31 mouse cellular contexts compared by ENCODE assay signal in the genomic region with DNA sequence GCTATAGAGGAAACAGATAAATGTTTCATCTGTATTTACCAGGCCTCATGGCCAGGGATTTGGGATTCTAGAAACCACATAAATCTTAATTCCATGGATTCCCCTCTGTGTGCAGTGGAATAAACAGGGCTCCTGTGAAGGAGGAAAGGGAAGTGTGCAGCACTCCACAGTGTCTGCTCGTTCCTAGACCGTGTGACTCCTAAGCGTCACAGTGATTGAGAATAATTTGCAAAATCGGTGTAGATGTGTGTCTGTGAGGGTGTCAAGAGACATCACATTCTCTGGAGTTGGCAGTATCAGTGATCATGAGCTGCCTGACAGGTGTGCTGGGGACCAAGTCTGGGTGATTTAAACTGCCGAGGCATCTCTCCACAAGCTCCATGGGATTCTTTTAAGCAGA. TPM values are rescaled to one million over a fixed set of nuclear protein-coding genes. Genes with fewer than 3 reads are reported as not detected.
"Had no signal": no experiment of that assay in that cellular context is flagged by ENCODE, and none has a peak within 500 bp of the region (broad histone marks: within the 10 kb centered on the region; RNA-seq: fewer than 3 reads in every experiment).

No protein-coding gene starts in this region.

- H3K4me1 ChIP-seq: embryonic facial prominence, embryonic 12.5 days; embryonic facial prominence, embryonic 13.5 days; embryonic facial prominence, embryonic 15.5 days; forebrain, embryonic 12.5 days; forebrain, embryonic 13.5 days; forebrain, embryonic 15.5 days had no signal

- H3K9me3 ChIP-seq: embryonic facial prominence, embryonic 10.5 days; embryonic facial prominence, embryonic 12.5 days; embryonic facial prominence, embryonic 13.5 days; embryonic facial prominence, embryonic 15.5 days; forebrain, embryonic 10.5 days; forebrain, embryonic 12.5 days; forebrain, embryonic 13.5 days; forebrain, embryonic 15.5 days had no signal

- DNase-seq: cerebellum, adult 2 months; cerebellum, adult 8-10 months; cerebellum, adult 9-10 months; cerebellum, adult 9-11 months; cerebellum, postnatal 10 days; cerebellum, postnatal 14 days; cerebellum, postnatal 25 days; cerebellum, postnatal 36 days; embryo, embryonic 11 days; forebrain, postnatal 0 days; gastrocnemius, adult 2 months; gastrocnemius, postnatal 10 days; gastrocnemius, postnatal 14 days; gastrocnemius, postnatal 25 days; gastrocnemius, postnatal 36 days; heart, adult 11 months; heart, adult 18-20 months had no signal

- H3K4me3 ChIP-seq: embryonic facial prominence, embryonic 10.5 days; embryonic facial prominence, embryonic 12.5 days; embryonic facial prominence, embryonic 13.5 days; embryonic facial prominence, embryonic 15.5 days; erythroblast, embryonic 14.5 days; forebrain, embryonic 10.5 days; forebrain, embryonic 12.5 days; forebrain, embryonic 13.5 days; forebrain, embryonic 15.5 days; gastrocnemius, adult 2 months had no signal

- H3K4me2 ChIP-seq: embryonic facial prominence, embryonic 12.5 days; embryonic facial prominence, embryonic 13.5 days; embryonic facial prominence, embryonic 15.5 days; forebrain, embryonic 12.5 days; forebrain, embryonic 13.5 days; forebrain, embryonic 15.5 days had no signal

- H3K27ac ChIP-seq: embryonic facial prominence, embryonic 10.5 days; embryonic facial prominence, embryonic 12.5 days; embryonic facial prominence, embryonic 13.5 days; embryonic facial prominence, embryonic 15.5 days; forebrain, embryonic 10.5 days; forebrain, embryonic 12.5 days; forebrain, embryonic 13.5 days; forebrain, embryonic 15.5 days; gastrocnemius, adult 2 months had no signal

- H3K9ac ChIP-seq: embryonic facial prominence, embryonic 12.5 days; embryonic facial prominence, embryonic 13.5 days; embryonic facial prominence, embryonic 15.5 days; forebrain, embryonic 12.5 days; forebrain, embryonic 13.5 days; forebrain, embryonic 15.5 days; forebrain, postnatal 0 days had no signal

- H3K27me3 ChIP-seq: embryonic facial prominence, embryonic 12.5 days; embryonic facial prominence, embryonic 13.5 days; embryonic facial prominence, embryonic 15.5 days; forebrain, embryonic 12.5 days; forebrain, embryonic 13.5 days; forebrain, embryonic 15.5 days had no signal

- ATAC-seq: forebrain, embryonic 13.5 days; forebrain, embryonic 14.5 days; forebrain, embryonic 15.5 days; forebrain, embryonic 16.5 days; forebrain, postnatal 0 days had no signal

- H3K36me3 ChIP-seq: embryonic facial prominence, embryonic 10.5 days; embryonic facial prominence, embryonic 12.5 days; embryonic facial prominence, embryonic 13.5 days; embryonic facial prominence, embryonic 15.5 days; forebrain, embryonic 10.5 days; forebrain, embryonic 12.5 days; forebrain, embryonic 15.5 days had no signal

RNA-seq across cellular contexts. Expression of gene Kcnmb2, which starts 8.9 kb away (rescaled TPM):
- total RNA-seq: common myeloid progenitor, adult 5-6 weeks; gastrocnemius, adult 18-20 months; granulocyte monocyte progenitor cell, adult 5-6 weeks; heart, adult 18-20 months had no signal
- polyA plus RNA-seq: erythroblast, embryonic 14.5 days had no signal
